Mouse (Mus musculus) intestine, embryonic 14.5 days (tissue): Measurements from ENCODE around the gene Camk1g. TPM values are rescaled to one million over a fixed set of nuclear protein-coding genes. Genes with fewer than 3 reads are reported as not detected.

ENCODE experiments used
- ATAC-seq: fragments of 200-750 bp; cut with Nextera tagmentation; replicated peaks from 2 replicates; pipeline ENCODE4 v1.8.0; 2017; ENCODE audit warnings: low read depth, moderate number of reproducible peaks, moderate TSS enrichment, moderate library complexity; ENCODE audit not compliant: low FRiP score, low TSS enrichment
- DNase-seq: peaks from one replicate; pipeline ENCODE4 v3.0.0-alpha.2; 2018; ENCODE audit warnings: low spot score
- H3K27ac ChIP-seq: fragments of 300-500 bp; sonication (generic); 2 replicates; pipeline ENCODE4 v1.5.1; 2014; ENCODE audit warnings: low read depth, mild to moderate bottlenecking, control low read depth
- H3K27me3 ChIP-seq: fragments of 300-500 bp; sonication (generic); replicated peaks from 2 replicates; pipeline ENCODE4 v1.6.1; 2014; ENCODE audit warnings: low read length, control low read depth; ENCODE audit not compliant: control insufficient read depth, insufficient read depth
- H3K36me3 ChIP-seq: fragments of 300-500 bp; sonication (generic); 2 replicates; pipeline ENCODE4 v1.6.1; 2014; ENCODE audit warnings: low read length, control low read depth; ENCODE audit not compliant: control insufficient read depth, insufficient read depth
- H3K4me1 ChIP-seq: fragments of 300-500 bp; sonication (generic); replicated peaks from 2 replicates; pipeline ENCODE4 v1.6.1; 2014; ENCODE audit warnings: low read length, control low read depth, mixed read lengths; ENCODE audit not compliant: control insufficient read depth, insufficient read depth
- H3K4me2 ChIP-seq: fragments of 300-500 bp; sonication (generic); 2 replicates; pipeline ENCODE4 v1.6.1; 2014; ENCODE audit warnings: low read length
- H3K4me3 ChIP-seq: fragments of 300-500 bp; sonication (generic); 2 replicates; pipeline ENCODE4 v1.5.1; 2014; ENCODE audit warnings: low read depth, low read length, control low read depth, mixed read lengths
- H3K9ac ChIP-seq: fragments of 300-500 bp; sonication (generic); 2 replicates; pipeline ENCODE4 v1.6.1; 2014; ENCODE audit warnings: mild to moderate bottlenecking, low read length
- H3K9me3 ChIP-seq: fragments of 300-500 bp; sonication (generic); 2 replicates; pipeline ENCODE4 v1.6.1; 2016; ENCODE audit warnings: low read length, control low read depth; ENCODE audit not compliant: control insufficient read depth
- WGBS: fragments of 180-500 bp; shearing (Covaris S2); extraction: QIAGEN DNeasy Blood & Tissue Kit; methylation state at CpG from one replicate; pipeline ENCODE4 v1.1.7; 2014; 5-methylcytosine and 5-hydroxymethylcytosine counted together
- polyA plus RNA-seq: library from polyadenylated mRNA; unstranded; fragments of >200 nt; fragmentation: Nextera tagmentation; extraction: Ambion mirVana; gene quantifications from 2 replicates; pipeline ENCODE4 v1.2.1, GENCODE M21; 2014

The Camk1g gene
- polyA plus RNA-seq: 9.5 and 10.7 TPM in 2 replicates

GRCm38 (mm10) chr1:193370096-193370495 lies at the start of gene Camk1g:
Gene Camk1g (minus strand): TSS chr1:193370298.
- Histone ChIP-seq H3K27me3 (no peaks in the 10 kb centered on the region), H3K9me3 (no peaks in the 10 kb centered on the region), H3K4me3 (peak within 1 kb of the TSS; percentile 44), H3K27ac (no peak within 1 kb of the TSS), H3K9ac (peak within 1 kb of the TSS; percentile 49), H3K36me3 (no peaks in the 10 kb centered on the region), H3K4me1 (peaks cover 13% of the 10 kb centered on the region), H3K4me2 (peak within 1 kb of the TSS; percentile 58)
- peak; percentile 75 for DNase-seq
- ATAC-seq: peak; percentile 78
- 3% methylated on average over 2 of the region's 2 CpGs for WGBS

GRCm38 (mm10) chr1:193419168-193419567 lies 49.1 kb upstream of the Camk1g start:
- 3% methylated on average over 2 of the region's 2 CpGs for WGBS
- Histone ChIP-seq H3K4me3 (no peak overlapping the region), H3K27ac (peak overlapping the region; percentile 67), H3K9me3 (no peaks in the 10 kb centered on the region), H3K4me2 (no peak overlapping the region), H3K27me3 (0 out of 2 replicates have a peak, but pooled peaks cover 2% of the 10 kb centered on the region), H3K4me1 (peaks cover 32% of the 10 kb centered on the region), H3K36me3 (no peaks in the 10 kb centered on the region), H3K9ac (no peak overlapping the region)
- ATAC-seq (no peak; the same call in 1 of the 2 replicates), DNase-seq (peak; percentile 68)

- H3K27me3 ChIP-seq: 0 out of 2 replicates have a peak, but pooled peaks cover 2% of the 10 kb centered on the region
- H3K4me1 ChIP-seq: peaks cover 32% of the 10 kb centered on the region
- WGBS: 24% methylated on average over 5 of the region's 5 CpGs
- no peak; the same call in 1 of the 2 replicates for ATAC-seq
- no peak overlapping the region for H3K4me2 ChIP-seq
- H3K9ac ChIP-seq: no peak overlapping the region
- H3K4me3 ChIP-seq: no peak overlapping the region
- DNase-seq: no peak
- H3K9me3 ChIP-seq: no peaks in the 10 kb centered on the region
- no peaks in the 10 kb centered on the region for H3K36me3 ChIP-seq
- H3K27ac ChIP-seq: peak overlapping the region; percentile 60
Observed at GRCm38 (mm10) chr1:193418656-193419055, 48.6 kb upstream of the Camk1g start.

- DNase-seq (no peak), ATAC-seq (no peak)
- Histone ChIP-seq H3K4me3 (no peak overlapping the region), H3K36me3 (no peaks in the 10 kb centered on the region), H3K27ac (no peak overlapping the region), H3K4me2 (no peak overlapping the region), H3K4me1 (peaks cover 15% of the 10 kb centered on the region), H3K27me3 (0 out of 2 replicates have a peak, but pooled peaks cover 2% of the 10 kb centered on the region), H3K9ac (no peak overlapping the region), H3K9me3 (no peaks in the 10 kb centered on the region)
- WGBS: 65% methylated on average over 4 of the region's 4 CpGs
Observed at GRCm38 (mm10) chr1:193414067-193414466, 44.0 kb upstream of the Camk1g start.

GRCm38 (mm10) chr1:193413368-193414000 lies 43.4 kb upstream of the Camk1g start:
- H3K9ac ChIP-seq: no peak overlapping the region
- 0 out of 2 replicates have a peak, but pooled peaks cover 2% of the 10 kb centered on the region for H3K27me3 ChIP-seq
- DNase-seq: no peak
- no peaks in the 10 kb centered on the region for H3K9me3 ChIP-seq
- H3K4me1 ChIP-seq: peaks cover 9% of the 10 kb centered on the region
- H3K4me2 ChIP-seq: no peak overlapping the region
- no peak overlapping the region for H3K27ac ChIP-seq
- H3K36me3 ChIP-seq: no peaks in the 10 kb centered on the region
- 91% methylated on average over 5 of the region's 5 CpGs for WGBS
- ATAC-seq: no peak
- no peak overlapping the region for H3K4me3 ChIP-seq

GRCm38 (mm10) chr1:193407487-193407886 lies 37.4 kb upstream of the Camk1g start:
- Histone ChIP-seq H3K36me3 (no peaks in the 10 kb centered on the region), H3K4me3 (no peak overlapping the region), H3K27me3 (no peaks in the 10 kb centered on the region), H3K9ac (no peak overlapping the region), H3K4me2 (no peak overlapping the region), H3K4me1 (peaks cover 4% of the 10 kb centered on the region; the same call in 1 of the 2 replicates), H3K9me3 (no peaks in the 10 kb centered on the region), H3K27ac (no peak overlapping the region)
- DNase-seq (no peak), ATAC-seq (no peak)
- 20% methylated on average over 6 of the region's 6 CpGs for WGBS

GRCm38 (mm10) chr1:193406059-193406642 lies 36.1 kb upstream of the Camk1g start:
- no peak overlapping the region for H3K27ac ChIP-seq
- no peak for ATAC-seq
- H3K4me1 ChIP-seq: peaks cover 4% of the 10 kb centered on the region; the same call in 1 of the 2 replicates
- H3K9ac ChIP-seq: no peak overlapping the region
- DNase-seq: no peak
- H3K4me3 ChIP-seq: no peak overlapping the region
- WGBS: 44% methylated on average over 6 of the region's 6 CpGs
- H3K9me3 ChIP-seq: no peaks in the 10 kb centered on the region
- no peaks in the 10 kb centered on the region for H3K27me3 ChIP-seq
- no peak overlapping the region for H3K4me2 ChIP-seq
- no peaks in the 10 kb centered on the region for H3K36me3 ChIP-seq

- 82% methylated on average over 9 of the region's 9 CpGs for WGBS
- no peak overlapping the region for H3K27ac ChIP-seq
- peaks cover 4% of the 10 kb centered on the region; the same call in 1 of the 2 replicates for H3K4me1 ChIP-seq
- ATAC-seq (no peak), DNase-seq (no peak)
- no peak overlapping the region for H3K9ac ChIP-seq
- H3K36me3 ChIP-seq: no peaks in the 10 kb centered on the region
- no peaks in the 10 kb centered on the region for H3K27me3 ChIP-seq
- no peaks in the 10 kb centered on the region for H3K9me3 ChIP-seq
- no peak overlapping the region for H3K4me2 ChIP-seq
- no peak overlapping the region for H3K4me3 ChIP-seq
Observed at GRCm38 (mm10) chr1:193401695-193402094, 31.6 kb upstream of the Camk1g start.
